Comparison of ENCODE assay signal across 15 mouse cellular contexts in the genomic region with DNA sequence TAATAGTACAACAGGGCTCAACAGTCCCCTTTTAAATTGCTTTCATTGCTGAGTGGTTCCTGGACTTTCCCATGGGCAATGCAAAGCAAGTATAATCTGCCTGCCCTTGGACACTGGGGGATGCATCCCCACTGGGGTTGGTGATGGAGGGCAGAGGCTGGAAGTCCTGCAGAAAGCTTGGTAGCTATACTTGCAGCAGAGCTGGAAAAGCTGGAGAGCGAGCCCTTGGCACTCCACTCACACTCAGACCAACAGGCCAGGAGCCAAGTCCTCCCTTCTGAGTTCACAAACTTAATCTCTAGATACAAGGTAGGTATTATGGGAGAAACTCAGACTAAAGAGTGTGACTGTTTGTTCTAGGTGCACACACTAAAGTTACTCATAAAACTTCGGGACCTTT. TPM values are rescaled to one million over a fixed set of nuclear protein-coding genes. Genes with fewer than 3 reads are reported as not detected.
DNase-seq lines count a peak whose midpoint lies in the region; ATAC-seq and TF ChIP-seq lines count a peak whose summit lies in the region.
"Had no signal": no experiment of that assay in that cellular context is flagged by ENCODE, and none has a peak within 500 bp of the region (broad histone marks: within the 10 kb centered on the region; RNA-seq: fewer than 3 reads in every experiment).

No protein-coding gene starts in this region.

- DNase-seq in heart, adult 18-20 months, result no peak
- DNase-seq in limb, embryonic 14.5 days (ENCODE audit: low spot score), result no peak
- no peak for DNase-seq in right cerebral cortex, postnatal 4 days
- DNase-seq: cerebellum, postnatal 36 days; kidney, postnatal 4 days; right cerebral cortex, adult 18-20 months had no signal

- peak overlapping the region; percentile 71; the same call in 1 of the 2 replicates for H3K4me3 ChIP-seq in heart, embryonic 15.5 days
- 0 out of 2 replicates have a peak overlapping the region, but pooled peaks have one; percentile 69 for H3K4me3 ChIP-seq in midbrain, embryonic 12.5 days
- H3K4me3 ChIP-seq in midbrain, embryonic 16.5 days (ENCODE audit: low read depth, low read length), result no peak overlapping the region
- 0 out of 2 replicates have a peak overlapping the region, but pooled peaks have one; percentile 59 for H3K4me3 ChIP-seq in limb, embryonic 14.5 days (replicated peaks; ENCODE audit: low read length)
- H3K4me3 ChIP-seq in stomach, embryonic 14.5 days (ENCODE audit: low read depth, low read length), result peak overlapping the region; percentile 66; the same call in 1 of the 2 replicates

- no peak for ATAC-seq in heart, embryonic 15.5 days (replicated peaks; ENCODE audit: insufficient number of reproducible peaks, insufficient read depth, low FRiP score, low read depth)
- ATAC-seq in midbrain, embryonic 12.5 days (ENCODE audit: low FRiP score, low read depth), result no peak
- ATAC-seq in midbrain, embryonic 16.5 days, result no peak
- ATAC-seq in limb, embryonic 14.5 days (ENCODE audit: low FRiP score, low read depth), result no peak
- ATAC-seq in stomach, embryonic 14.5 days (ENCODE audit: insufficient number of reproducible peaks, insufficient read depth, low FRiP score, low read depth), result no peak
- ATAC-seq in frontal cortex, adult (ENCODE audit: low TSS enrichment), result no peak
- ATAC-seq: CD4-positive, CD25-positive, alpha-beta regulatory T cell, adult 4 months; Patski had no signal

- peaks cover 33% of the 10 kb centered on the region for H3K27me3 ChIP-seq in heart, embryonic 15.5 days
- H3K27me3 ChIP-seq in midbrain, embryonic 12.5 days, result peaks cover 55% of the 10 kb centered on the region
- H3K27me3 ChIP-seq in midbrain, embryonic 16.5 days (ENCODE audit: control insufficient read depth, insufficient read depth, low read depth, low read length), result peaks cover 32% of the 10 kb centered on the region
- H3K27me3 ChIP-seq in limb, embryonic 14.5 days (ENCODE audit: control insufficient read depth, insufficient read depth, low read length), result peaks cover 20% of the 10 kb centered on the region
- H3K27me3 ChIP-seq in stomach, embryonic 14.5 days (ENCODE audit: control insufficient read depth, insufficient read depth, low read length), result 0 out of 2 replicates have a peak, but pooled peaks cover 9% of the 10 kb centered on the region
- H3K27me3 ChIP-seq: Patski had no signal

- H3K9me3 ChIP-seq in heart, embryonic 15.5 days (replicated peaks), result no peaks in the 10 kb centered on the region
- no peaks in the 10 kb centered on the region for H3K9me3 ChIP-seq in midbrain, embryonic 12.5 days
- no peaks in the 10 kb centered on the region for H3K9me3 ChIP-seq in midbrain, embryonic 16.5 days (replicated peaks; ENCODE audit: control insufficient read depth, low read length, poor library complexity, severe bottlenecking)
- H3K9me3 ChIP-seq in limb, embryonic 14.5 days (ENCODE audit: control insufficient read depth, low read length), result no peaks in the 10 kb centered on the region
- H3K9me3 ChIP-seq in stomach, embryonic 14.5 days (ENCODE audit: control insufficient read depth, low read depth, low read length), result no peaks in the 10 kb centered on the region
- H3K9me3 ChIP-seq: neural tube, embryonic 15.5 days had no signal

- no peak for TF ChIP-seq POLR2A in limb, embryonic 14.5 days (IDR thresholded peaks at IDR 0.05; ENCODE audit: borderline replicate concordance, extremely low read depth, insufficient read depth, insufficient read length)

- H3K4me2 ChIP-seq in heart, embryonic 15.5 days, result peak overlapping the region; percentile 12; the same call in 1 of the 2 replicates
- H3K4me2 ChIP-seq in midbrain, embryonic 12.5 days (replicated peaks), result peak overlapping the region; percentile 99; the same call in 1 of the 2 replicates
- no peak overlapping the region for H3K4me2 ChIP-seq in midbrain, embryonic 16.5 days (ENCODE audit: low read length)
- peak overlapping the region; percentile 99 for H3K4me2 ChIP-seq in limb, embryonic 14.5 days (replicated peaks; ENCODE audit: low read depth, low read length, severe bottlenecking)
- no peak overlapping the region; the same call in 1 of the 2 replicates for H3K4me2 ChIP-seq in stomach, embryonic 14.5 days (replicated peaks; ENCODE audit: low read depth, low read length)

- H3K36me3 ChIP-seq in heart, embryonic 15.5 days, result no peaks in the 10 kb centered on the region
- no peaks in the 10 kb centered on the region for H3K36me3 ChIP-seq in midbrain, embryonic 12.5 days
- no peaks in the 10 kb centered on the region for H3K36me3 ChIP-seq in midbrain, embryonic 16.5 days (ENCODE audit: control insufficient read depth, insufficient read depth, low read length)
- no peaks in the 10 kb centered on the region for H3K36me3 ChIP-seq in limb, embryonic 14.5 days (ENCODE audit: control insufficient read depth, insufficient read depth, low read length)
- no peaks in the 10 kb centered on the region for H3K36me3 ChIP-seq in stomach, embryonic 14.5 days (ENCODE audit: control insufficient read depth, insufficient read depth, low read length)
- H3K36me3 ChIP-seq: neural tube, embryonic 15.5 days had no signal

- H3K4me1 ChIP-seq in heart, embryonic 15.5 days (replicated peaks), result peaks cover 10% of the 10 kb centered on the region
- H3K4me1 ChIP-seq in midbrain, embryonic 12.5 days, result peaks cover 17% of the 10 kb centered on the region
- peaks cover 12% of the 10 kb centered on the region for H3K4me1 ChIP-seq in midbrain, embryonic 16.5 days (ENCODE audit: control insufficient read depth, insufficient read depth, low read length)
- peaks cover 5% of the 10 kb centered on the region; the same call in 1 of the 2 replicates for H3K4me1 ChIP-seq in limb, embryonic 14.5 days (ENCODE audit: control insufficient read depth, insufficient read depth, low read length)
- peaks cover 6% of the 10 kb centered on the region for H3K4me1 ChIP-seq in stomach, embryonic 14.5 days (ENCODE audit: control insufficient read depth, insufficient read depth, low read length)

- WGBS in heart, embryonic 15.5 days, result 80% methylated on average over 2 of the region's 2 CpGs
- WGBS in midbrain, embryonic 12.5 days, result 85% methylated on average over 2 of the region's 2 CpGs
- WGBS in midbrain, embryonic 16.5 days, result 75% methylated on average over 2 of the region's 2 CpGs
- WGBS in limb, embryonic 14.5 days, result 73% methylated on average over 2 of the region's 2 CpGs
- 72% methylated on average over 2 of the region's 2 CpGs for WGBS in stomach, embryonic 14.5 days

- H3K9ac ChIP-seq in heart, embryonic 15.5 days, result no peak overlapping the region
- H3K9ac ChIP-seq in midbrain, embryonic 12.5 days (replicated peaks), result no peak overlapping the region
- no peak overlapping the region for H3K9ac ChIP-seq in midbrain, embryonic 16.5 days (ENCODE audit: low read depth, low read length)
- no peak overlapping the region for H3K9ac ChIP-seq in limb, embryonic 14.5 days (ENCODE audit: low read depth, low read length, severe bottlenecking)
- no peak overlapping the region for H3K9ac ChIP-seq in stomach, embryonic 14.5 days (replicated peaks; ENCODE audit: low read depth, low read length)
- H3K9ac ChIP-seq: neural tube, embryonic 15.5 days had no signal

- no peak overlapping the region for H3K27ac ChIP-seq in heart, embryonic 15.5 days
- no peak overlapping the region for H3K27ac ChIP-seq in midbrain, embryonic 12.5 days (replicated peaks)
- no peak overlapping the region for H3K27ac ChIP-seq in midbrain, embryonic 16.5 days (ENCODE audit: low read length)
- H3K27ac ChIP-seq in limb, embryonic 14.5 days (replicated peaks; ENCODE audit: low read depth, low read length), result no peak overlapping the region
- no peak overlapping the region for H3K27ac ChIP-seq in stomach, embryonic 14.5 days (ENCODE audit: low read length)
- H3K27ac ChIP-seq: left cerebral cortex, adult 2 months; neural tube, embryonic 15.5 days had no signal

RNA-seq across cellular contexts. Expression of gene Tent5c, which starts 2.1 kb away (rescaled TPM):
- polyA plus RNA-seq in heart, embryonic 15.5 days (2015; fragmentation: Nextera tagmentation; extraction: Ambion mirVana), result 28.5 and 34.7 TPM in 2 replicates
- total RNA-seq in heart, adult 18-20 months (2021), result 10 to 100 TPM; 24.2 to 25.7 TPM
- 8.0 and 9.1 TPM in 2 replicates for polyA plus RNA-seq in midbrain, embryonic 12.5 days (2016; fragmentation: Nextera tagmentation; extraction: Ambion mirVana)
- 3.7 and 4.8 TPM in 2 replicates for polyA plus RNA-seq in midbrain, embryonic 16.5 days (2015; fragmentation: Nextera tagmentation; extraction: Ambion mirVana)
- polyA plus RNA-seq in limb, embryonic 14.5 days (2012; rRNA removed), result 3.9 and 4.0 TPM in 2 replicates
- polyA plus RNA-seq in limb, embryonic 14.5 days (2014; fragmentation: Nextera tagmentation; extraction: Ambion mirVana), result 6.5 and 8.7 TPM in 2 replicates
- polyA plus RNA-seq in stomach, embryonic 14.5 days (2014; fragmentation: Nextera tagmentation; extraction: Ambion mirVana), result 4.8 and 7.3 TPM in 2 replicates

Comparison
In these comparisons a context has a peak if more than half of its experiments do, and no peak if none do; other contexts are left out.
1. H3K4me2 ChIP-seq: peak in heart, embryonic 15.5 days (single experiment), midbrain, embryonic 12.5 days (single experiment) and limb, embryonic 14.5 days (single experiment); none in midbrain, embryonic 16.5 days (single experiment) and stomach, embryonic 14.5 days (single experiment).